7 mouse cellular contexts compared by ENCODE assay signal in the genomic region with DNA sequence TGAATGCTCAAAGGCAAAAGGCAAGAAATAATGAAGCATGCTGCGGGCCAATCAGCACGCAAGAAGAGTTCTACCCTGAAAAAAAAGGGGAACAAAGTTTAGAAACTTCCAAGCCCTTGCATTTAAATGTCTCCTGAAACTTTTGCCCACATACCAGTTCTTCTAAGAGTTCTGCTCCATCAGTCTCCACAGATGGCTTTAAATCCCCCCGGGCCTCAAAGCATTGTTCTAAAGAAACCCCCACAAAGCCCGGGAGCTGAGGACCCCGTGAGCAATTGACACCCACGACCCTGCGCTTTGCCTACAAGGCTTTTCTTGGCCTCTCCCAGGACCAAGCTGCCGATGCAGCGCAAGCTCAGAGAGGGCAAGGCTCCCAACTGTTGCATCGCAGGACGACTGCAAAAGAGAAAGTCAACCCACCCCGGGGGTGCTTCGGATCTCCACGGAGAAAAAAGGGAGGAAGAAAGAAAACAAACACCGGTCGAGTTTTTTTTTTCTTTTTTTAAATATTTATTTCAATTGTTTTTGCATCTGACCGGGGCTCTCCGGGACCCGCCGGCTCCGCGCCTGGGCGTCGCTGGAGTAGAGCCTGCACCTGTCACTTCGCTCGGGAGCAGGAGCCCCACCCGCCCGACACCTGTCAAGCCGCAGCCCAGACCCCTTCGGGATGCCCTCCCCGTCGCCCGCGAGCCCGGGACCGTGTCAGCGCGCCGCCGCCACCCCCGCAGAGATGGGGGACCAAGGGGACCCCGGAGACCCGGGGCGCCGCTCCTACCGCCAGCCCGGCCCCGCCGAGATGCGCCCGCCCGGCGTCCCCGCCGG. TPM values are rescaled to one million over a fixed set of nuclear protein-coding genes. Genes with fewer than 3 reads are reported as not detected.
A peak's percentile ranks its signal among the peaks of the same experiment; 100 is the strongest.
DNase-seq lines count a peak whose midpoint lies in the region; ATAC-seq lines count a peak whose summit lies in the region.

No protein-coding gene starts in this region.

- peak overlapping the region; percentile 96 for H3K4me3 ChIP-seq in hindbrain, embryonic 11.5 days (ENCODE audit: low read depth, low read length)
- H3K4me3 ChIP-seq in limb, embryonic 10.5 days, result peak overlapping the region; percentile 90
- peak overlapping the region; percentile 94 for H3K4me3 ChIP-seq in midbrain, embryonic 11.5 days (ENCODE audit: low read depth, low read length)

- under 1% methylated on average over 47 of the region's 55 CpGs for WGBS in hindbrain, embryonic 11.5 days
- WGBS in limb, embryonic 10.5 days, result under 1% methylated on average over 55 of the region's 55 CpGs
- under 1% methylated on average over 49 of the region's 55 CpGs for WGBS in midbrain, embryonic 11.5 days

- no peaks in the 10 kb centered on the region for H3K27me3 ChIP-seq in hindbrain, embryonic 11.5 days (ENCODE audit: control insufficient read depth, insufficient read depth, low read length)
- H3K27me3 ChIP-seq in limb, embryonic 10.5 days (ENCODE audit: low read depth, poor library complexity, severe bottlenecking), result no peaks in the 10 kb centered on the region
- H3K27me3 ChIP-seq in midbrain, embryonic 11.5 days (ENCODE audit: control insufficient read depth, insufficient read depth, low read length), result no peaks in the 10 kb centered on the region

- H3K36me3 ChIP-seq in hindbrain, embryonic 11.5 days (ENCODE audit: control insufficient read depth, insufficient read depth, low read length), result no peaks in the 10 kb centered on the region
- H3K36me3 ChIP-seq in limb, embryonic 10.5 days, result no peaks in the 10 kb centered on the region
- no peaks in the 10 kb centered on the region for H3K36me3 ChIP-seq in midbrain, embryonic 11.5 days (ENCODE audit: control insufficient read depth, insufficient read depth, low read length)

- peak; percentile 67 for DNase-seq in R1 (ENCODE audit: low read depth, low spot score)
- DNase-seq in cerebellum, adult 18-20 months, result peak; percentile 60 to 69
- peak; percentile 14 for DNase-seq in forelimb bud, embryonic 11.5 days (ENCODE audit: low read depth, low spot score)
- peak; percentile 56 for DNase-seq in hindbrain, embryonic 11.5 days (ENCODE audit: low spot score)
- peak; percentile 70 for DNase-seq in limb, embryonic 10.5 days (ENCODE audit: low spot score)
- DNase-seq in midbrain, embryonic 11.5 days (ENCODE audit: low spot score, missing footprints), result peak; percentile 95
- peak; percentile 34 to 46 for DNase-seq in spleen, postnatal 14 days (ENCODE audit: low spot score in 2 of 2)

- H3K4me1 ChIP-seq in hindbrain, embryonic 11.5 days (replicated peaks; ENCODE audit: control insufficient read depth, insufficient read depth, low read length), result no peaks in the 10 kb centered on the region
- peaks cover 13% of the 10 kb centered on the region for H3K4me1 ChIP-seq in limb, embryonic 10.5 days
- H3K4me1 ChIP-seq in midbrain, embryonic 11.5 days (ENCODE audit: control insufficient read depth, insufficient read depth, low read length), result peaks cover 12% of the 10 kb centered on the region

- peak overlapping the region; percentile 79 for H3K4me2 ChIP-seq in hindbrain, embryonic 11.5 days (replicated peaks; ENCODE audit: low read depth, low read length)
- H3K4me2 ChIP-seq in midbrain, embryonic 11.5 days, result peak overlapping the region; percentile 64

- ATAC-seq in hindbrain, embryonic 11.5 days (ENCODE audit: low FRiP score), result peak; percentile 59
- peak; percentile 68 for ATAC-seq in midbrain, embryonic 11.5 days (ENCODE audit: low FRiP score)

- peak overlapping the region; percentile 95 for H3K27ac ChIP-seq in hindbrain, embryonic 11.5 days (ENCODE audit: low read depth, low read length)
- H3K27ac ChIP-seq in limb, embryonic 10.5 days, result peak overlapping the region; percentile 90
- peak overlapping the region; percentile 94 for H3K27ac ChIP-seq in midbrain, embryonic 11.5 days (ENCODE audit: low read depth, low read length)

- no peaks in the 10 kb centered on the region for H3K9me3 ChIP-seq in hindbrain, embryonic 11.5 days (ENCODE audit: control insufficient read depth, low read length)
- H3K9me3 ChIP-seq in limb, embryonic 10.5 days (replicated peaks), result no peaks in the 10 kb centered on the region
- no peaks in the 10 kb centered on the region for H3K9me3 ChIP-seq in midbrain, embryonic 11.5 days (ENCODE audit: control insufficient read depth, low read length)

- H3K9ac ChIP-seq in hindbrain, embryonic 11.5 days (ENCODE audit: low read depth, low read length), result peak overlapping the region; percentile 87
- peak overlapping the region; percentile 88 for H3K9ac ChIP-seq in midbrain, embryonic 11.5 days (ENCODE audit: low read length)

RNA-seq across cellular contexts. Expression of a gene that starts 0.8 kb away (rescaled TPM):
- 37.8 and 43.0 TPM in 2 replicates for polyA plus RNA-seq in hindbrain, embryonic 11.5 days (2014; fragmentation: Nextera tagmentation; extraction: Ambion mirVana)
- 21.2 and 24.8 TPM in 2 replicates for polyA plus RNA-seq in limb, embryonic 10.5 days (2016; fragmentation: Nextera tagmentation; extraction: Ambion mirVana)
- 41.4 and 49.2 TPM in 2 replicates for polyA plus RNA-seq in midbrain, embryonic 11.5 days (2014; fragmentation: Nextera tagmentation; extraction: Ambion mirVana)

Comparison
In these comparisons a context has a peak if more than half of its experiments do, and no peak if none do; other contexts are left out.
1. Peak in every context shown above with its lines: DNase-seq, ATAC-seq, H3K4me3 ChIP-seq and H3K27ac ChIP-seq.
2. DNase-seq: peak in every context shown above with its lines; median percentile 95 in midbrain, embryonic 11.5 days; 70 in limb, embryonic 10.5 days; 67 in R1; 64 in cerebellum, adult 18-20 months; 56 in hindbrain, embryonic 11.5 days; 40 in spleen, postnatal 14 days; 14 in forelimb bud, embryonic 11.5 days.